Mouse (Mus musculus) liver, embryonic 15.5 days (tissue): ENCODE data around the gene Mmel1. TPM values are rescaled to one million over a fixed set of nuclear protein-coding genes. Genes with fewer than 3 reads are reported as not detected.

Experiments
- ATAC-seq: fragments of 200-750 bp; cut with Nextera tagmentation; 2 replicates; pipeline ENCODE4 v1.8.0; 2017; ENCODE audit warnings: moderate number of reproducible peaks, mild to moderate bottlenecking, moderate library complexity; ENCODE audit not compliant: insufficient read depth
- H3K27ac ChIP-seq: fragments of 300-500 bp; sonication (generic); replicated peaks from 2 replicates; pipeline ENCODE4 v1.5.1; 2015; ENCODE audit warnings: mild to moderate bottlenecking, inconsistent platforms
- H3K27me3 ChIP-seq: fragments of 300-500 bp; sonication (generic); 2 replicates; pipeline ENCODE4 v1.6.1; 2015; ENCODE audit warnings: mild to moderate bottlenecking, inconsistent platforms
- H3K36me3 ChIP-seq: fragments of 300-500 bp; sonication (generic); replicated peaks from 2 replicates; pipeline ENCODE4 v1.6.1; 2015; ENCODE audit warnings: moderate library complexity, mild to moderate bottlenecking, inconsistent platforms
- H3K4me1 ChIP-seq: fragments of 300-500 bp; sonication (generic); replicated peaks from 2 replicates; pipeline ENCODE4 v1.6.1; 2015; ENCODE audit warnings: inconsistent platforms
- H3K4me2 ChIP-seq: fragments of 300-500 bp; sonication (generic); 2 replicates; pipeline ENCODE4 v1.6.1; 2015; ENCODE audit warnings: moderate library complexity, mild to moderate bottlenecking, inconsistent platforms
- H3K4me3 ChIP-seq: fragments of 300-500 bp; sonication (generic); replicated peaks from 2 replicates; pipeline ENCODE4 v1.5.1; 2015; ENCODE audit warnings: mild to moderate bottlenecking, inconsistent platforms
- H3K9ac ChIP-seq: fragments of 300-500 bp; sonication (generic); 2 replicates; pipeline ENCODE4 v1.6.1; 2015; ENCODE audit warnings: moderate library complexity, mild to moderate bottlenecking, inconsistent platforms
- H3K9me3 ChIP-seq: fragments of 300-500 bp; sonication (generic); replicated peaks from 2 replicates; pipeline ENCODE4 v1.6.1; 2016; ENCODE audit warnings: inconsistent platforms
- WGBS: fragments of 180-500 bp; shearing (Covaris S2); methylation state at CpG from one replicate; pipeline ENCODE4 v1.1.7; 2015; ENCODE audit warnings: mixed read lengths; ENCODE audit not compliant: insufficient replicate concordance; 5-methylcytosine and 5-hydroxymethylcytosine counted together
- polyA plus RNA-seq: library from polyadenylated mRNA; unstranded; fragments of >200 nt; fragmentation: Nextera tagmentation; extraction: Ambion mirVana; gene quantifications from 2 replicates; pipeline ENCODE4 v1.2.1, GENCODE M21; 2015

The Mmel1 gene
- polyA plus RNA-seq = 2.3 and 3.1 TPM in 2 replicates

DNA sequence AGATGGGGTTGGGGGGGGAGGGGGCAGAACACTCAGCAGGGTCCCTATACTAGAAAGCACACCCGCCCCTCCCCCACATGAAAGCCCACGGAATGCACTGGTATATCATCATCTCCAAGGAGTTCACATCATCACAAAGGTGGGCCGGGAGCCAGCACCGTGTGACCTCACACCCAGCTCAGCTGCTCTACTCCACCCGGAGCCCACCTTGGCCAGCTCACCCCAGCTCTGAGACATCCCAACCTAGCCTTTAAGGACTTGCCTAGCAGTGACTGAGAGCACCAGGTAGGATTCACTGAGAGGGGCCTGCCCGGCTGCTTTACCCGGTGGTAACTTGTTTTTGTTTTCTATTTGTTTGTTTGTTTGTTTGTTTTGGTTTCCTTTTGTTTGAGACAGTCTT lies at the start of gene Mmel1:
Mmel1 (plus strand) TSS at position 146 of the 400 bp plus-strand sequence.
- whole genome bisulfite sequencing = 70% methylated on average over 7 of the region's 7 CpGs
- Histone ChIP-seq H3K4me2 (no peak within 1 kb of the TSS), H3K27ac (no peak within 1 kb of the TSS), H3K27me3 (peaks cover 60% of the 10 kb centered on the region), H3K9me3 (no peaks in the 10 kb centered on the region), H3K4me1 (peaks cover 5% of the 10 kb centered on the region), H3K4me3 (no peak within 1 kb of the TSS), H3K9ac (no peak within 1 kb of the TSS), H3K36me3 (no peaks in the 10 kb centered on the region)
- no peak for ATAC-seq

DNA sequence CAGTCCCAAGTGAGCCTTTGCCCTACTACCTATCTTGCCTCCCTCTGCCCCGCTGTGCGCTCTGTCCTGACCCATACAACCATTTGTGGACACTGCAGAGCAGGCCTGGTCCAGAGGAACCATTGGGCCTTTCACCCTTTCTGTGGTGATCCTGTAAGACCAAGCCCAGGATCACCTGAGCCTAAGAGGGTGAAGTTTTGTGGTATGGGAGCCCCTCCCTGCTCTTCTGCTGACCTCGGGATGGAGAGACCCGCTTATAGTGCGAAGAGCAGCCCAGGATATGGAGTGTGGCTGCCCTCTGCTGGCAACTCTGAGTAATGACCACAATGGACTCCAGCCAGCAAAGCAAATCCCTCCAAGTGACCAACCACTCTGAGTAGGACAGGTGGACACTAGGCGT lies 43.7 kb upstream of the Mmel1 start:
- Histone ChIP-seq H3K9ac (no peak overlapping the region), H3K27ac (no peak overlapping the region), H3K36me3 (no peaks in the 10 kb centered on the region), H3K9me3 (no peaks in the 10 kb centered on the region), H3K4me2 (no peak overlapping the region), H3K27me3 (no peaks in the 10 kb centered on the region; the same call in 1 of the 2 replicates), H3K4me1 (no peaks in the 10 kb centered on the region), H3K4me3 (no peak overlapping the region)
- 27% methylated on average over 6 of the region's 6 CpGs for WGBS
- no peak for ATAC-seq

DNA sequence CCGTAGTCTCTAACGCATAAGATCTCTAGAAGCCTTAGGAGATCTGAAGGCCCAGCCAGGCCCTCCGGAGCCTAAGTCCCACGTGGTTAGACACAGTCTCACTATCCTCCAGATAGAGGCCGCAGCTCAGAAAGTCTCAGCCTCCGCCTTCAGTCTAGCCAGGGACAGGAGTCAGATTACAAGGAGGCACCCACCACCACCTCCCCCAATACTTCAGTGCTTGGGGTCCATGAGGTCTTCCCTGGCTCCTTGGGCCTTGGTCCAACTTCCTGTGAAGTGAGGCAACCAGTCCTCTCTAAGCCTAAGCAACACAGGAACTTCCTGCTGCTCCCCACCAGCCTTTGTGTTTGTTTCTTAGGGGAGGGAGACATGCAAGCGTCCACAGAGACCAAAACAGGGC lies 43.2 kb upstream of the Mmel1 start:
- no peaks in the 10 kb centered on the region for H3K36me3 ChIP-seq
- no peak for ATAC-seq
- no peak overlapping the region for H3K9ac ChIP-seq
- H3K9me3 ChIP-seq = no peaks in the 10 kb centered on the region
- no peaks in the 10 kb centered on the region for H3K4me1 ChIP-seq
- H3K27ac ChIP-seq = no peak overlapping the region
- no peaks in the 10 kb centered on the region for H3K27me3 ChIP-seq
- 41% methylated on average over 7 of the region's 7 CpGs for WGBS
- H3K4me3 ChIP-seq = no peak overlapping the region
- no peak overlapping the region for H3K4me2 ChIP-seq

DNA sequence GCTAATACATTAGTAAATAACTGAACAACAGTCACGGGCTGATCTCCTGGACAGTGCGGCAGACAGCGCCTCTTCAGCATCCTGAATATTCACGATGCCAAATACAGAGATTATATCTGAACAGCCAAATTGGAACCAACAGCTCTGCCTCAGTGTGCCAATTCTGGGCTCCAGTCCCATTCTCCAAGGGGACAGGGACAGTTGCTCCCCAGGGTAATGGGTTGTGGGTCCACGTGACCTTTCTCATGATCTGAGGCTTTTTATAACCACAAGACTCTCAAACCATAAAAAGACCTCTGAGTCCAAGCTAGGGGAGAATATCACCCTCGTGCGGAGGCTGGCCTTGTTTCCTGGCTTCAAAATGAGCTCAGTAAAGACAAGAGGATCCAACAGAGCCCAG lies 42.2 kb upstream of the Mmel1 start:
- Histone ChIP-seq H3K9me3 (no peaks in the 10 kb centered on the region), H3K4me2 (no peak overlapping the region), H3K9ac (no peak overlapping the region), H3K36me3 (no peaks in the 10 kb centered on the region), H3K27ac (no peak overlapping the region), H3K4me1 (no peaks in the 10 kb centered on the region), H3K27me3 (no peaks in the 10 kb centered on the region), H3K4me3 (no peak overlapping the region)
- no peak for ATAC-seq
- WGBS = 72% methylated on average over 7 of the region's 7 CpGs

DNA sequence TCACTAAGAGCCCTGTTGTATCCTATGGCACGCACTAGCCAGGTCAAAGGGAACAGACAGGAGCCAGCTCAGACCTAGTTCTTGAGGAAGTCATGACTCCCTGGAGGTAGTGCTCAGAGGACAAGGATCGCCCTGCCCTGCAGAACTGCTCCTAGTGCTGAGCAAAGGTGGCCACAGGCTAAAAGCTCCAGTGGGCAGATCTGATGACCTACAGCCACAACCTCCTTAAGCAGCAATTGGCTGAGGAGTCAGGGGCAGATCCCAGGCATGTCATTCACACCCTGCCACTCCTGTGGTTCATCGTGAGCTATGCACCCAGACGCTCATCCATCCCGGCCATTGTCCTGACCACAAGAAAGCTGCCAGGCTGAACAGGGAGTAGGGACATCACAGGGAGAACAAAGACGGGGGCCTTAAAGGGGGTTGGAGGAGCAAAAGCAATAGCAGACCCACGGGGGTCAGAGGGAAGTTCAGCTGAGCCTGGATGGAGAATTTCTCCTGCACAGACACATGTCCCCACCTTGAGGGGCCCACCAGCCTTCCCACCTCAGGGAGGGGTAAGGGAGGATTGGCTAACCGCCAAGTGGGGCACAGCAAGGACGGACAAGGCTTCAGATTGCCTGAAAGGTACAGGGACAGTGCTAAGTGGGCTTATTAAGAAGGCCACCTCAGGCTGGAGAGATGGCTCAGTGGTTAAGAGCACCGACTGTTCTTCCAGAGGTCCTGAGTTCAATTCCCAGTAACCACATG lies 41.3 kb upstream of the Mmel1 start:
- H3K4me3 ChIP-seq = no peak overlapping the region
- no peak overlapping the region for H3K9ac ChIP-seq
- no peak overlapping the region for H3K4me2 ChIP-seq
- H3K36me3 ChIP-seq = no peaks in the 10 kb centered on the region
- ATAC-seq = no peak
- WGBS = 41% methylated on average over 10 of the region's 10 CpGs
- H3K27ac ChIP-seq = no peak overlapping the region
- H3K27me3 ChIP-seq = no peaks in the 10 kb centered on the region
- H3K4me1 ChIP-seq = no peaks in the 10 kb centered on the region
- no peaks in the 10 kb centered on the region for H3K9me3 ChIP-seq

DNA sequence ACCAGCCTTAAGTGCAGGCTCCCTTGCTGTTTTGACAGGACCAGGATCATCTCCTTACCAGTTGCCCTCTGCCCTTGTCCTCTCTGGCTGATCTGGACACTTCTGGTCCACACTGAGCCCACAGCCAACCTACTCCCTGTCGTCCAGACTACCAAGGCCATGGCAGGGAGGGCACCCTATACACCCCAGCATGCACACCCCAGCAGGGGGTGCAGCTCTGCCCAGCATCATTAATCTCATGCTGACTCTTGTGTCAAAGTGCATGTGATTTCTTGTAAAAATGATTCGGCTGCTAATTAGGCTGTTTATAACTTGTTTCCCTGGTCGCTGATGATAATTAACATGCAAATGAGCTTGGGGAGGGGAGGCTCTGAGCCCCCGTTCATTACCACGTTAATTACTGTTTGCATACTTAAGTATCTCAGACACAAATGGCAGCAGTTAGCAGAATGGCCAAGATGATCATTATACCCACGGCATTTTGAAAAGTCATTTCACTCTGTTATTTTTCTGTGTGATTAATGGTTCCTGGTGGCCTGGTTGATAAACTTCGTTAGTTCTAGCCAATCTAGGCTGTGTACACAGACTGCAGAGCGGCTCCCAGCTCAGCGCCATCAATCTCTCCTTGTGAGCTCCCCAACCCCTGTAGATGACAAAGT lies 37.3 kb upstream of the Mmel1 start:
- Histone ChIP-seq H3K4me3 (no peak overlapping the region), H3K27ac (no peak overlapping the region), H3K4me1 (no peaks in the 10 kb centered on the region), H3K27me3 (no peaks in the 10 kb centered on the region; the same call in 1 of the 2 replicates), H3K9ac (no peak overlapping the region), H3K9me3 (no peaks in the 10 kb centered on the region), H3K36me3 (no peaks in the 10 kb centered on the region), H3K4me2 (no peak overlapping the region)
- no peak for ATAC-seq
- 43% methylated on average over 9 of the region's 9 CpGs for WGBS

DNA sequence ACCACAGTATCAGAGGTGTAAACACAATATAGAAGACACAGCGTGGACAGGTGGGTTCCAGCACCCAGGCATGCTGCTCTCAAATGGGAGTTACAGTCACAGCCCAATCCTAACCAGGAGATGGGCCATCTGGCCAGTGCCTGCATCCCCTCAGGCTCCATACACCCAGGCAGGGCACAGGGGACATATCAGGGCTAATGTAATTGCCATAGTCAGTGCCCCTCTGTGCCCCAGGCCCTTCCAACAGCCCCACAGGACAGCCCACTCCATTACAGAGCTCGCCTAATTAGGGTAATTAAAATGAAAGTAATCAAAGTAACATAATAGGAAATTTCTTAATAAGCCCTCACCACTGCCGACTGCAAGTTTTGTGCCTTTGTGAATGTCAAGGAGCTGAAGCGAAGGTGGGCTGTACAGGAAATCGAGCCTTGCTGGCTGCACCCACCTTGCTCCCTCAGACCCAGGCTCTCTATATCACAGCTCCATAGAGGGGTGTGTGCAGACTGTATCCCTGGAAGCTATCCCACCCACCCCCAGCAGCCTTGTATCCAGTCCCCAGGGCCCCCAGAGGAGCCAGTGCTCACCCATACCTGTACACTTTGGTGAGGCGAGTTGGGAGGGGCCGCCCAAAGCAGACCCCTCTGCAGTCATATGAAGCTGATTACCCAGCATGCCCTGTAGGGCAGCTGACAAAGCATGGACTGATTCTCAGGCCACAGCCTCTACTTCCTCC lies 33.0 kb upstream of the Mmel1 start:
- Histone ChIP-seq H3K27me3 (no peaks in the 10 kb centered on the region; the same call in 1 of the 2 replicates), H3K4me3 (no peak overlapping the region), H3K4me1 (no peaks in the 10 kb centered on the region), H3K36me3 (no peaks in the 10 kb centered on the region), H3K9me3 (no peaks in the 10 kb centered on the region), H3K9ac (no peak overlapping the region), H3K27ac (no peak overlapping the region), H3K4me2 (no peak overlapping the region)
- WGBS = 54% methylated on average over 7 of the region's 7 CpGs
- no peak for ATAC-seq

DNA sequence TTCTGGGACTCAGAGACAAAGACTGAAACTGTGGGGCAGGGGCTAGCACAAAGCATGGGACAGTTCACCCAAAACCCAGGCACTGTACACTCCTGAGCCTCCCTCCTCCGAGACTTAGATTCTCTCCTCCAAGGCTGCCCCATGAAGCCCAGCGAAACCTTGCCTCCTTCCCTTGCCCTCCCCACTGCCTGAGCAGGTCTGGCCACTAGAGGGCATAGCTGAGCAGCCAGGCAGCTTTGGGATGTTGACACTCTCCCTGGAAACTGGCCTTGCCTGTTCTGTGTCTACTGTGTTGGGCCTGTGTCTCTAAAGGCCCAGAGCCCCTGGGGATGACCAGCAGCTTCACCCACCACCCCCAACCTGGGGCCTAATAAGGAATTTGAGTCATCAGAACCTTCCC lies 32.2 kb upstream of the Mmel1 start, which contains the start of gene Ttc34:
Ttc34 (plus strand) TSS at position 290 of the 400 bp plus-strand sequence.
- H3K9me3 ChIP-seq = no peaks in the 10 kb centered on the region
- no peak for ATAC-seq
- H3K27me3 ChIP-seq = no peaks in the 10 kb centered on the region; the same call in 1 of the 2 replicates
- 39% methylated on average over 2 of the region's 2 CpGs for WGBS
- no peak within 1 kb of the TSS for H3K4me2 ChIP-seq
- no peaks in the 10 kb centered on the region for H3K36me3 ChIP-seq
- no peak within 1 kb of the TSS for H3K27ac ChIP-seq
- H3K4me1 ChIP-seq = no peaks in the 10 kb centered on the region
- no peak within 1 kb of the TSS for H3K9ac ChIP-seq
- H3K4me3 ChIP-seq = no peak within 1 kb of the TSS

DNA sequence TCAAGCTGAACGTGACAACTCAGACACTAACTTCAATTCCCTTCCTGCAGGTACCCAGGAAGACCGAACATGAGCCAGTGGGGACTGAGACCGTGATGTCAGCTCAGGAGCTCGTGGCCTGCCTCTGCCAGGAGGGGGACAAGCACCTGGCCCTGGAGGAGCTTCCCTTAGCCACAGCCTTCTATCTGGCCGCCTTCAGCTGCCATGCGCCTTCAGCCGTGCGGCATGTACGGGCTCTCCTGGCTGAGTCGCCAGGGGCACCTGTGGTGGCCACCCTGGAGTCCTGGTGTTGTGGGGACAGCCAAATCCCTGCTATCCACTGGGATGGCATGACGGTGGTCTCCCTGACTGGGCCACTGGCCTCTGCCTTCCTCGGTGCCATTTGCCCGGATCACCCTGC lies 30.6 kb upstream of the Mmel1 start:
- Histone ChIP-seq H3K4me1 (no peaks in the 10 kb centered on the region), H3K27me3 (no peaks in the 10 kb centered on the region; the same call in 1 of the 2 replicates), H3K4me3 (no peak overlapping the region), H3K9ac (no peak overlapping the region), H3K4me2 (no peak overlapping the region), H3K27ac (no peak overlapping the region), H3K36me3 (no peaks in the 10 kb centered on the region), H3K9me3 (no peaks in the 10 kb centered on the region)
- ATAC-seq = no peak
- 75% methylated on average over 13 of the region's 13 CpGs for WGBS

DNA sequence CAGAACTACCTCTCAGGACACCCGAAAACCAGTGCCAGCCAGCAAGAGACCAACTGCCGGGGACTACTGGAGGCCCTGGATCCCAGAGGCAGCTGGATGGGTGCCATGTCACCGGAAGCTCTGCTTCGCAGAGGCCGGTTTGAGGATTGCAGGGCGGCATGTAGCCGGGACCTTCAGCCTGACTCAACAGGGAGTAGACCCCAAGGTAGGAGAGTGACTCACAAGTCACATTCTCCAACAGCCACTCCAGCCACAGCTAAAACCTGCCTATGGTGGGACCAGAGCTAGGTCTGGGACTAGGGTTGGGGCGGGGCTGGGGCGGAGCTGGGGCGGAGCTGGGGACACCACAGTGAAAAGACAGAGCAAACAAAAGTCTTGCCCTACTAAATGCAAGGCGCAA lies 30.0 kb upstream of the Mmel1 start:
- Histone ChIP-seq H3K9me3 (no peaks in the 10 kb centered on the region), H3K4me1 (no peaks in the 10 kb centered on the region), H3K4me2 (no peak overlapping the region), H3K9ac (no peak overlapping the region), H3K36me3 (no peaks in the 10 kb centered on the region), H3K27me3 (no peaks in the 10 kb centered on the region; the same call in 1 of the 2 replicates), H3K4me3 (no peak overlapping the region), H3K27ac (no peak overlapping the region)
- no peak for ATAC-seq
- 46% methylated on average over 11 of the region's 11 CpGs for WGBS

DNA sequence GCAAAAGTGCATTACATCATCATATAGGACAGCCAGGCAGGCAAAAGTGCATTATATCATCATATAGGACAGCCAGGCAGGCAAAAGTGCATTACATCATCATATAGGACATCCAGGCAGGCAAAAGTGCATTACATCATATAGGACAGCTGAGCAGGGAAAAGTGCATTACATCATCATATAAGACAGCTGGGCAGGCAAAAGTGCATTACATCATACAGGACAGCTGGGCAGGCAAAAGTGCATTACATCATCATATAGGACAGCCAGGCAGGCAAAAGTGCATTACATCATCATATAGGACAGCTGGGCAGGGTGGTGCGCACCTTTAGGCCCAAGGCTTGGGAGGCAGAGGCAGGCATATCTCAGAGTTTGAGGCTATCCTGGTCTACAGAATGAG lies 16.7 kb upstream of the Mmel1 start:
- no peak for ATAC-seq
- 73% methylated on average over 1 of the region's 1 CpGs for WGBS
- H3K36me3 ChIP-seq = no peaks in the 10 kb centered on the region
- peaks cover 42% of the 10 kb centered on the region for H3K27me3 ChIP-seq
- no peak overlapping the region for H3K4me2 ChIP-seq
- H3K4me1 ChIP-seq = peaks cover 12% of the 10 kb centered on the region; the same call in 1 of the 2 replicates
- no peak overlapping the region for H3K27ac ChIP-seq
- no peak overlapping the region for H3K9ac ChIP-seq
- H3K4me3 ChIP-seq = no peak overlapping the region
- H3K9me3 ChIP-seq = no peaks in the 10 kb centered on the region
